Mouse (Mus musculus) limb, embryonic 11.5 days (tissue): ENCODE results near the gene Aqp3. TPM values are rescaled to one million over a fixed set of nuclear protein-coding genes. Genes with fewer than 3 reads are reported as not detected.

Experiments
- ATAC-seq: fragments of 200-750 bp; cut with Nextera tagmentation; 2 replicates; pipeline ENCODE4 v1.8.0; 2017; ENCODE audit warnings: low read depth; ENCODE audit not compliant: insufficient number of reproducible peaks, low FRiP score, low TSS enrichment
- DNase-seq: peaks from one replicate; pipeline ENCODE4 v3.0.0-alpha.2; 2015; ENCODE audit warnings: low spot score
- H3K27ac ChIP-seq: fragments of 300-500 bp; sonication (generic); replicated peaks from 2 replicates; pipeline ENCODE4 v1.5.1; 2014; ENCODE audit warnings: low read depth, mild to moderate bottlenecking, low read length
- H3K27me3 ChIP-seq: fragments of 300-500 bp; sonication (generic); 2 replicates; pipeline ENCODE4 v1.6.1; 2014; ENCODE audit warnings: mild to moderate bottlenecking, low read length, mixed read lengths; ENCODE audit not compliant: control insufficient read depth, insufficient read depth
- H3K36me3 ChIP-seq: fragments of 300-500 bp; sonication (generic); 2 replicates; pipeline ENCODE4 v1.6.1; 2014; ENCODE audit warnings: mild to moderate bottlenecking, low read length, moderate library complexity, mixed read lengths; ENCODE audit not compliant: control insufficient read depth, insufficient read depth
- H3K4me1 ChIP-seq: fragments of 300-500 bp; sonication (generic); 2 replicates; pipeline ENCODE4 v1.6.1; 2014; ENCODE audit warnings: low read length, mixed read lengths; ENCODE audit not compliant: control insufficient read depth, insufficient read depth
- H3K4me2 ChIP-seq: fragments of 300-500 bp; sonication (generic); 2 replicates; pipeline ENCODE4 v1.6.1; 2014; ENCODE audit warnings: low read depth, mild to moderate bottlenecking, moderate library complexity; ENCODE audit not compliant: severe bottlenecking
- H3K4me3 ChIP-seq: fragments of 300-500 bp; sonication (generic); 2 replicates; pipeline ENCODE4 v1.5.1; 2014; ENCODE audit warnings: low read depth, low read length
- H3K9ac ChIP-seq: fragments of 300-500 bp; sonication (generic); 2 replicates; pipeline ENCODE4 v1.6.1; 2014; ENCODE audit warnings: mild to moderate bottlenecking, low read length
- H3K9me3 ChIP-seq: fragments of 300-500 bp; sonication (generic); 2 replicates; pipeline ENCODE4 v1.6.1; 2016; ENCODE audit warnings: low read length; ENCODE audit not compliant: control insufficient read depth
- WGBS: fragments of 180-500 bp; shearing (Covaris S2); extraction: QIAGEN DNeasy Blood & Tissue Kit; methylation state at CpG from one replicate; pipeline ENCODE4 v1.1.7; 2014; 5-methylcytosine and 5-hydroxymethylcytosine counted together
- polyA plus RNA-seq: library from polyadenylated mRNA; unstranded; fragments of >200 nt; fragmentation: Nextera tagmentation; extraction: Ambion mirVana; gene quantifications from 2 replicates; pipeline ENCODE4 v1.2.1, GENCODE M21; 2014

The Aqp3 gene
- polyA plus RNA-seq, 1 experiment from 2014 or later: 1.2 TPM

DNA sequence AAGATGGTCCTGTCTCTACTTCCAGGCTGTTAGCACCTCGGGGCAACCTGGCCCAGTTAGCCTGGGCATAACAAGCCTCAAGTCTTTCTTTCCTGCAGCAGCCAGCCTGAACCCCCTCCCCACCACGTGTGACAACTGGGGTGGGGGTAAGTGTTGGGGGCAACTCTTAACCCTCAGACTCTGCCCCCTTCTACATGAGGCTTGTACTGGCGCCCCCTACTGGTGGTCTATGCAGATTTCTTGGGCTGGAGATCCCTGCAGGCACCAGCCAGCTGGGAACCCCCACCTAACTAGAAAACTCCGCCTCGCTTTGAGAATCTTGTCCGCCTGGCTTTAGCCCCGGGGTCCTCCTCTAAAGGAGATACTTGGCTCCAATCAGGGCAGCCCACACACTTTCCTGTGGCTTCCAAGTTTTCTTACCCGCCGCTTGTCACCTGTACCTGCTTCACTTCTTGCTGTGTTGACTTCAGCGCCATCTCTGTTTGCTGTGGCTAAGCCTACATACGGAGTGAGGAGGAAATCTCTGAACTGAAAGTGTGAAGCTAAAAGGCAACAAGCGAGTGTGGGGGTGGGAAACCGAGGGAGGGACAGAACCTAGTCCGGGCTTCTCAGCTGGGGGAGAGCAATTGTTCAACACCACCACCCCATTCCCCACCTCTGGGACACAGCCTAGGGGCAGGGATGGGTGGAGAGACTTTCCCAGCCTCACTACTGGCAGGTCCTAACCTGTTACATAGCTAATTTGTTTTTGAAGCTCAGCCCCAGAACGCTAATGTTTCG is 33.9 kb downstream of the Aqp3 start:
- Histone ChIP-seq H3K4me1 (no peaks in the 10 kb centered on the region), H3K9me3 (no peaks in the 10 kb centered on the region), H3K9ac (no peak overlapping the region), H3K27me3 (no peaks in the 10 kb centered on the region), H3K27ac (no peak overlapping the region), H3K36me3 (no peaks in the 10 kb centered on the region), H3K4me2 (no peak overlapping the region; the same call in 1 of the 2 replicates), H3K4me3 (no peak overlapping the region)
- WGBS: 16% methylated on average over 16 of the region's 16 CpGs
- DNase-seq (peak; percentile 64), ATAC-seq (no peak)

DNA sequence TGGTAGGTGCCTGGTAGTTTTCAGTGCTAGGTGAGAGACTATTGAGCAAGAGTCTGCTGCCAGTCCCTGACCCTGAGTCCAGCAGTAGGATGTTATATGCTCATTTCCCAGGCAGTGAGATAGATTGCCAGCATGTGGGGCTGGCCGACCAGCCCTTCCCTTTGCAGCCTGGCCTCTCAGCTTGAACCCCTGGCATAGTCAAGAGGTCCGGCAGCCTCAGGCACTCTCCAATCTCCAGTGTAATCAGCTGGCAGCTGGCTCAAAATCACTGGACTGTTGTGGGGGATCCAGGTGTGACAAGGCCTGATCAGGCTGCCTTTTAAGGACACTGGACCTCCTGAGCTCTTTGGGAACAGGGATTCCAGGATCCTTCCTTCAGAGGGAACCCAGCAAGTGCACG is 34.6 kb downstream of the Aqp3 start:
- ATAC-seq (no peak), DNase-seq (no peak)
- Histone ChIP-seq H3K4me2 (no peak overlapping the region), H3K27me3 (no peaks in the 10 kb centered on the region), H3K36me3 (no peaks in the 10 kb centered on the region), H3K4me3 (no peak overlapping the region), H3K9me3 (no peaks in the 10 kb centered on the region), H3K9ac (no peak overlapping the region), H3K27ac (no peak overlapping the region), H3K4me1 (no peaks in the 10 kb centered on the region)
- 52% methylated on average over 3 of the region's 3 CpGs for WGBS

DNA sequence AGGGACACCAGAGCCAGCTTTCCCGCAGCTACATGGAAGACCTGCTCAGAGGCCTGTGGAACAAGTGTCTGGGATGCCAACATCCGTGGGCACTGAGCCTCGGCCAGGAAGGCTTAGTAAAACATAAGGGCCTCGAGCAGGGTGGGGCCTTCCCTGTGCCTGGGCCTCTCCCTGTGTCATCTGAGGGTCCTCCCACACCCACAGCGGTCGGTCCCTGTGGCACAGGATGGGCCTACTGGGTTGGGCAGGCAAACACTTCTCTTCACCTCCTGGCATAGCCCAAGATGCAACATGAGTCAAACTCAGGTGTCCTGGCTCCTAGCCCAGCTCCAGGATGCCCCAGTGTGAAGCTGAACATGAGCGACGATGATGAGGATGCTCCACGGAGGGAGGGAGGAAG is 40.6 kb downstream of the Aqp3 start:
- 77% methylated on average over 9 of the region's 9 CpGs for WGBS
- ATAC-seq: no peak
- no peaks in the 10 kb centered on the region for H3K4me1 ChIP-seq
- no peaks in the 10 kb centered on the region for H3K27me3 ChIP-seq
- no peaks in the 10 kb centered on the region for H3K36me3 ChIP-seq
- H3K9me3 ChIP-seq: no peaks in the 10 kb centered on the region
- no peak for DNase-seq
- no peak overlapping the region for H3K4me2 ChIP-seq
- H3K27ac ChIP-seq: no peak overlapping the region
- H3K4me3 ChIP-seq: no peak overlapping the region
- no peak overlapping the region for H3K9ac ChIP-seq

DNA sequence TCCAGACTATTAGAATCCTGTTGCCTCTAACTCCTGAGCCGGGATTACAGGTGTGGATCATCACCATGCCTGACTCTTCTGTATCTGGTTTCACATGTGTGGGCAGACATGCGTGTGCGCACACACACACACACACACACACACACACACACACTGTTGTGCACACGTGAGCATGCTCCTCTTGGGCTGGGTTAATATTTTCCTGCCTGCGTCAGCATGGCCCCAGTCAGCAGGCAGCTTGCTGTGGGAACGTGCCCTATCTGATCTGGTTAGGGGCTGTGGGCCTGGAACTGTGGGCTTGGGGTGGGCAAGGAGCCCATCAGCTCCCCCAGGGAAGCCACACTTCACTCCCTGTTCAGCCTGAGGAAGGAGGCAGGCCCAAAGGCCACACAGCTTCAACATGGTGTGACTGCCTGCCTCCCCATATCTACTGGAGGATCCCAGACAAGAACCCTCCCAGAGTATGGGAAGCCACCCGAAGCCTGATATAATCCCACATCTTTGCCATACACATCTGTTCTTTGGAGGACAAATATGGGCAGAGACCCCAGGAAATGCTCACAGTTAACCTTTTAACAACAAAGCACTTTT is 41.1 kb downstream of the Aqp3 start:
- no peaks in the 10 kb centered on the region for H3K36me3 ChIP-seq
- H3K9me3 ChIP-seq: no peaks in the 10 kb centered on the region
- 69% methylated on average over 7 of the region's 7 CpGs for WGBS
- no peak overlapping the region for H3K4me3 ChIP-seq
- DNase-seq: no peak
- no peak for ATAC-seq
- H3K27me3 ChIP-seq: no peaks in the 10 kb centered on the region
- H3K4me2 ChIP-seq: no peak overlapping the region
- H3K9ac ChIP-seq: no peak overlapping the region
- H3K27ac ChIP-seq: no peak overlapping the region
- H3K4me1 ChIP-seq: no peaks in the 10 kb centered on the region

DNA sequence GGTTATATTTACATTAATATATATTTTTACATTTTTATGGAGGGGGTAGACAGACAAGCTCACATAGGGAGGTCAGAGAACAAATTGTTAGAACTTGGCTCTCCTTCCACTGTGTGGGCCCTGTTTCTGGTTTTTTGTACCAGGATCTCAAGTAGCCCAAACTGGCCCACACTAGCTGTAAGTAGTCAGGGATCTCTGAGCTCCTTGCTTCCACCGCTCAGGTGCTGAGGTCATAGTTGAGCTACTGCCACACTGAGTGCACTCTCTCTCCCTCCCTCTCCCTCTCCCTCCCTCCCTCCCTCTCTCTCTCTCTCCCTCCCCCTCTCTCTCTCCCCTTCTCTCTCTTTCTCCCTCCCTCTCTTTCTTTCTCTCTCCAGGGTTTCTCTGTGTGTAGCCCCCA is 41.7 kb downstream of the Aqp3 start:
- Histone ChIP-seq H3K27me3 (no peaks in the 10 kb centered on the region), H3K9ac (no peak overlapping the region), H3K36me3 (no peaks in the 10 kb centered on the region), H3K9me3 (no peaks in the 10 kb centered on the region), H3K27ac (no peak overlapping the region), H3K4me1 (no peaks in the 10 kb centered on the region), H3K4me3 (no peak overlapping the region), H3K4me2 (no peak overlapping the region)
- no peak for ATAC-seq
- 41% methylated on average over 1 of the region's 1 CpGs for WGBS
- no peak for DNase-seq

GRCm38 (mm10) chr4:41055111-41055510 is 42.9 kb downstream of the Aqp3 start:
- Histone ChIP-seq H3K9me3 (no peaks in the 10 kb centered on the region), H3K9ac (no peak overlapping the region), H3K27me3 (no peaks in the 10 kb centered on the region), H3K36me3 (no peaks in the 10 kb centered on the region), H3K27ac (no peak overlapping the region), H3K4me3 (no peak overlapping the region), H3K4me2 (no peak overlapping the region), H3K4me1 (no peaks in the 10 kb centered on the region)
- ATAC-seq: no peak
- 66% methylated on average over 13 of the region's 13 CpGs for WGBS
- no peak for DNase-seq

- peaks cover 5% of the 10 kb centered on the region for H3K4me1 ChIP-seq
These were observed 46.2 kb downstream of the Aqp3 start for GRCm38 (mm10) chr4:41051781-41052180.

DNA sequence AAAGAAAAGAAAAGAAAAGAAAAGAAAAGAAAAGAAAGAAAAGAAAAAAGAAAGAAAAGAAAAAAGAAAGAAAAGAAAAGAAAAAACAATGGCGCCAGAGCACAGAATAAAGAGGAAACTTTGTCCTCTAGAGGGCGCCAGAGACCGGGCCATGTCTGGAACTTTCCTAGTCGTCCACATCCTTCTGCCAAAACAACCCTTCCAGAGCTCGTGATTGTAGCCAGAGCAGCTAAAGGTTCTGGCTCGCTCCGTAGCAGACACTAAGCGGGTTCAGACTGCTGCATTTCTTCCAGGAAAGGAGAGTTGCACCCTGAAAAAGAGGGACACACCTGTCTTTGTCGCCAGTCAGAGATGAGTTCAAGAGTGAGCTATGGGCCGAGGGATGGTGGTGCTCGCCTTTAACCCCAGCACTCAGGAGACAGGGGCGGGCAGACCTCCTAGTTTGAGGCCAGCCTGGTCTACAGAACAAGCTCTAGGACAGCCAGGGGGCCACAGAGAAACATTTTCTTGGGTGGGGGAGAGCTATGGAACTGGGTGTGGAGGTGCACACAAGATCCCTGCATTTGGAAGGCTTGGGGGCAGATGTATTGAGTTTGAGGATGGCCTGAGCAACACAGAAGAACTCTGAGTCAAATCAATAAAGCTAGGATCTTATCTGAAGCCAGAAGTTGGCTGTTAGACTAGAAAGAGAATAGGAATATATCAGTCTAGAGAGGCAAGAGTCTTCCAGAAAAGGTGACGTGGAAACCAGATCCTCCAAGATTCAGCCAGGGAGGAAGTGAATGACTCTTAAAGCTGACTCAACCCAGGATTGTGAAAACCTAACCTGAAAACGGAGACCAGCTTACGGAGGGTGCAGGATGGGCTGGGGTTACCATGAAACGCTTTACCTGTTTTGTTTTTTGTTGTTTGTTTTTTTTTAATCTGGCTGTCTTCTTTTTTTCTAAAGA is 47.0 kb downstream of the Aqp3 start:
- H3K4me2 ChIP-seq: peak overlapping the region; percentile 24; the same call in 1 of the 2 replicates
- H3K27ac ChIP-seq: no peak overlapping the region
- H3K9me3 ChIP-seq: no peaks in the 10 kb centered on the region
- WGBS: 39% methylated on average over 16 of the region's 16 CpGs
- no peaks in the 10 kb centered on the region for H3K36me3 ChIP-seq
- peak; percentile 94 for DNase-seq
- no peak overlapping the region for H3K4me3 ChIP-seq
- no peaks in the 10 kb centered on the region for H3K27me3 ChIP-seq
- H3K4me1 ChIP-seq: peaks cover 5% of the 10 kb centered on the region
- peak; percentile 48; the same call in 1 of the 2 replicates for ATAC-seq
- H3K9ac ChIP-seq: peak overlapping the region; percentile 5; the same call in 1 of the 2 replicates

More at GRCm38 (mm10) chr4:41051781-41052180, 46.2 kb downstream of the Aqp3 start:
- H3K9ac ChIP-seq: no peak overlapping the region
- DNase-seq (no peak), ATAC-seq (no peak)
- H3K4me3 ChIP-seq: no peak overlapping the region
- no peaks in the 10 kb centered on the region for H3K27me3 ChIP-seq
- no peak overlapping the region for H3K27ac ChIP-seq
- WGBS: 77% methylated on average over 7 of the region's 7 CpGs
- no peaks in the 10 kb centered on the region for H3K36me3 ChIP-seq
- no peak overlapping the region for H3K4me2 ChIP-seq
- no peaks in the 10 kb centered on the region for H3K9me3 ChIP-seq
